Mouse (Mus musculus): Measurements from ENCODE around the gene Tmem212. TPM values are rescaled to one million over a fixed set of nuclear protein-coding genes. Genes with fewer than 3 reads are reported as not detected.

The Tmem212 gene
- polyA plus RNA-seq, 1 experiment from 2014 or later, result 0.82 TPM

DNA sequence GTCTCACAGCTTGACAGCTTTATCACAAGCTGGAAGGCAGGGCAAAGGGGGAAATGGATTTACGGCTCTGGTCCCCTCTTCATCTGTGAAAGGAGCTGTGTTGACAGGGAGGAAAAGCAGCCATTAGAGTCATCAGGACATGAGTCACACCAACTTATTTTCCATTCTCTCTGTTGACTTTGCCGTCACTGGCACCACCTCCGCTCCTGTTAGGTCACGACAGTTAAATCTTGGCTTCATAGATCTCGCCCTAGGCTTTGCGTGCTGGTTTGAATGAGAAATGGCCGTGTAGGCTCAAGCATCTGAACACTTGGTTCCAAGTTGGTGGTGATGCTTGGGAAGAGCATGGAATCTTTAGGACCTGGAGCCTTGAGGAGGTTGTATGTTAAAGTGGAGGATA is 9.6 kb downstream of the Tmem212 start:
- ATAC-seq (ENCODE audit: low FRiP score), result no peak

GRCm38 (mm10) chr3:27885585-27885984 is 10.6 kb downstream of the Tmem212 start:
- ATAC-seq (ENCODE audit: low FRiP score), result no peak
- Histone ChIP-seq H3K9me3 (replicated peaks) (no peaks in the 10 kb centered on the region), H3K27ac (replicated peaks) (no peak overlapping the region), H3K36me3 (no peaks in the 10 kb centered on the region), H3K9ac (replicated peaks) (no peak overlapping the region), H3K4me2 (no peak overlapping the region), H3K27me3 (replicated peaks) (no peaks in the 10 kb centered on the region), H3K4me3 (replicated peaks) (no peak overlapping the region), H3K4me1 (no peaks in the 10 kb centered on the region)
- 92% methylated on average over 6 of the region's 6 CpGs for WGBS

More for the DNA sequence above, 9.6 kb downstream of the Tmem212 start:
- WGBS, result 50% methylated on average over 7 of the region's 7 CpGs
- no peaks in the 10 kb centered on the region for H3K27me3 ChIP-seq (replicated peaks)
- H3K36me3 ChIP-seq, result no peaks in the 10 kb centered on the region
- no peak overlapping the region for H3K9ac ChIP-seq (replicated peaks)
- no peaks in the 10 kb centered on the region for H3K4me1 ChIP-seq
- no peak overlapping the region for H3K4me3 ChIP-seq (replicated peaks)
- no peak overlapping the region for H3K4me2 ChIP-seq
- no peaks in the 10 kb centered on the region for H3K9me3 ChIP-seq (replicated peaks)
- H3K27ac ChIP-seq (replicated peaks), result 0 out of 2 replicates have a peak overlapping the region, but pooled peaks have one; percentile 5

DNA sequence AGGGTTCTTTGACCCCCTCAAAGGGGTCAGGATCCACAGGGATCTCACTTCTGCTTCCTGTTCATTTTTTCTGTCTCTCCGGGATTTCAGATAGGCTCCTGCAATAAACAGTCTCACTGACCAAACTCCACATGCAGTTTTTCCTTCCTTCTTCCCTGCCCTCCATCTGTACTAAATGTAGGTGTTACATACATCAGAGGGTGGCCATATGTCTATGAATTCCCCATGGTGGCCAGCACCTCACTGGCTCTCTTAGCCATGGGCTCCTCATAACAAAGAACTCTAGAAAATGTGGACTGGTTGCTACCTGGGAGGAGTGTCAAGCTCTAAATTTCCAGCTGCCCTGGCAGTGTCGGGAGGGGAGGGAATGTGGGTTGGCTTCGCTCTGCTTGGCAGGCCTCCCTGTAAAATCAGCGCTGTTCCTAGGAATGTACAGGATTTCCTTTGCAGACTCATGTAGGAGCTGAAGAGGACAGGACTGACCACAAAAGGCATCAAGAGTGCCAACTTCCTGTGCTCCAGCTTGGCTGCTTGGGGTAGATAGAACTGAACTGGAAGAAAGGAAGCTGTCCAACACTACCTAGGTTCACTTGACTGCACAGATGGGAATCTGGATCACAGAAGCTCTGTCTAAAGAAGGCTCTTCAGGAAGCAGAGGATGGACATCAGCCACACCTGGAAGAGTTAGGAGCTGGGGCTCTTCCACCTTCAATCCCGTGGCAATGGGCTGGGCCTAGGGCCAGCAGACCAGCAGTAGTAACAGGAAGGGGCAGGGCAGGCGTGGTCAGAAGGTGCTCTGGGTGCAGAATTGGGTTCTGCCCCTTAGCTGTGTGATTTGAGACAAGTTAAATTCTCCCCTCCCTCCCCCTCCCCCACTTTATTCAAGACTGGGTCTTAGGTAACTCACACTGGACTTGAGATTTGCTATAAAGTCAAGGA is 14.0 kb downstream of the Tmem212 start:
- no peaks in the 10 kb centered on the region for H3K36me3 ChIP-seq
- H3K4me2 ChIP-seq, result no peak overlapping the region
- H3K27me3 ChIP-seq (replicated peaks), result no peaks in the 10 kb centered on the region
- no peak overlapping the region for H3K27ac ChIP-seq (replicated peaks)
- H3K4me3 ChIP-seq (replicated peaks), result no peak overlapping the region
- no peak for ATAC-seq (ENCODE audit: low FRiP score)
- H3K9me3 ChIP-seq (replicated peaks), result no peaks in the 10 kb centered on the region
- H3K4me1 ChIP-seq, result no peaks in the 10 kb centered on the region
- WGBS, result 76% methylated on average over 6 of the region's 6 CpGs
- no peak overlapping the region for H3K9ac ChIP-seq (replicated peaks)

DNA sequence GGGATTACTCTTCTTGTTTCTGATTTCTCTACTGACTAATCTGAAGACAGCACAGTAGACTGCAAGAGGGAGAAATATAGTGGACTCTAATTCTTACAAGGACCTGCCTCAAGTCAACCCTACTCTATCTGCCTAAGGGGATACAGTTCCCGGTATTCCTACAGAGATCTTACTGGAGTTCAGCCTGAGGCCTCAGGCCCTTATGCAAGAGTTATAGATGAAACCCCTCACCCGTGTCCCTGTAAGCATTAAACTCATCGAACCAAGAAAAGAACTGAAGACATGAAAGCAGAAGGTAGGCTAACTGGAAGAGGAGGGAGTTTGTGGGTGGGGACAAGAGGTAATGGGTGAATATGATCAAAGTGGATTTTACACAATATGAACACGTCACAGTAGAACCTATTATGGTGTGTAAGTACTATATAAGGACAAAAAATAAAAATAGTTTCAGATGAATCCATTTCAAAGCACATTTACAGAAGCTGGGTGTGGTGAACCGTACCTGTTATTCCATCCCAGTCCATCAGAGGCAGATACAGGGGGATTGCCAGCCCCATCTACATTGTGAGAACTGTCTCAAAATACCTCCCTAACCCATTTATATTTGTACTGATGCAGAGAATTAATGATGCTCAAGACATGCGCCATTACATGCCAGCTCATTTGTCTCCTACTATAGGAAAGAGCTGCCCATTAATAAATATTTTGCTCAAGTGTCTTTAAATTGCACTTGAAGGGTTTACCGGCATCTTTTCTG is 17.1 kb downstream of the Tmem212 start:
- Histone ChIP-seq H3K36me3 (no peaks in the 10 kb centered on the region), H3K9me3 (replicated peaks) (no peaks in the 10 kb centered on the region), H3K4me1 (no peaks in the 10 kb centered on the region), H3K27me3 (replicated peaks) (no peaks in the 10 kb centered on the region), H3K4me2 (no peak overlapping the region), H3K9ac (replicated peaks) (no peak overlapping the region), H3K27ac (replicated peaks) (no peak overlapping the region), H3K4me3 (replicated peaks) (no peak overlapping the region)
- no peak for ATAC-seq (ENCODE audit: low FRiP score)
- 75% methylated on average over 7 of the region's 7 CpGs for WGBS

DNA sequence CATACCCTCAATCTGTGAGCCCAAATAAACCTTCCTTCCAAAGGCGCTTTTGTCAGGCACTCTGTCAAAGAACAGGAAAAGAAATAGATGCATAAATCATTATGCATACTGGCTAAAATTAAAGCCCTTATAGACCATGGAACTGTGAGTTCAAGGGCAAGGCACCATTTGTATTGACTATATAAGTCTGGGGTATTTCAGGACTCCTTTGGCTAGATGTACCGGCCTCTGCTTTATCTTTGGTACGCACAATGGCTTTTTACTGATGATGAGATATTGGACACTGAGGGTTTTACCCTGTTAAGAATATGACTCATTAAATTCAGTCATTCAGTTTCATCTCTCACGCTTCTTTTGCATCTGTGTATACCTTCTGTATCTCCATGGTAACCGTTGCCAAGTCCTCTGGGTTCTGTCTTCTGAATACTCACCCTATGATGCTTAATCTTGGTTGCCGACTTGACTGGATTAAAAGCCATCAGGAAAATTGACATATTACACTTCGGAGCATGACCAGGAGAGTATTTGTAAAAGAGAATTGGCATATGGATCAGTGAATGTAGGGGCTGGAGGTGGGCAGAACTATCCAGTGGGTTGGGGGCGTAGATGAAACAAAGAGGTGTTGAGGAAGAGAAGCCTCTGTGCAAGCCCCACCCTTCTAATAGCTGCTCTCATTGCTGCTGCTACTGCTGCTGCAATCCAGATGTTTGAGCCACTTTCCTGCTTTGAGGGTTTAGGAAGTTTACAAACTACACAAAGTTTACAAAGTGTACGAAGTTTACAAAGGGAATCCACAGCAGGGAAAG is 22.7 kb downstream of the Tmem212 start:
- no peak overlapping the region for H3K27ac ChIP-seq (replicated peaks)
- no peaks in the 10 kb centered on the region for H3K36me3 ChIP-seq
- no peak overlapping the region for H3K4me3 ChIP-seq (replicated peaks)
- H3K9ac ChIP-seq (replicated peaks), result no peak overlapping the region
- no peak; the same call in 1 of the 2 replicates for ATAC-seq (ENCODE audit: low FRiP score)
- H3K4me2 ChIP-seq, result no peak overlapping the region
- H3K9me3 ChIP-seq (replicated peaks), result no peaks in the 10 kb centered on the region
- H3K27me3 ChIP-seq (replicated peaks), result no peaks in the 10 kb centered on the region
- 64% methylated on average over 9 of the region's 9 CpGs for WGBS
- H3K4me1 ChIP-seq, result no peaks in the 10 kb centered on the region

- Histone ChIP-seq H3K36me3 (no peaks in the 10 kb centered on the region), H3K27me3 (replicated peaks) (no peaks in the 10 kb centered on the region), H3K4me2 (no peak overlapping the region), H3K27ac (replicated peaks) (no peak overlapping the region), H3K9me3 (replicated peaks) (no peaks in the 10 kb centered on the region), H3K9ac (replicated peaks) (no peak overlapping the region), H3K4me3 (replicated peaks) (no peak overlapping the region), H3K4me1 (no peaks in the 10 kb centered on the region)
- 91% methylated on average over 4 of the region's 4 CpGs for WGBS
- ATAC-seq (ENCODE audit: low FRiP score), result no peak
Observed at GRCm38 (mm10) chr3:27872429-27872828, 23.7 kb downstream of the Tmem212 start.

- no peak overlapping the region for H3K9ac ChIP-seq (replicated peaks)
- no peak for ATAC-seq (ENCODE audit: low FRiP score)
- WGBS, result 97% methylated on average over 3 of the region's 3 CpGs
Observed at GRCm38 (mm10) chr3:27871891-27872290, 24.3 kb downstream of the Tmem212 start.

DNA sequence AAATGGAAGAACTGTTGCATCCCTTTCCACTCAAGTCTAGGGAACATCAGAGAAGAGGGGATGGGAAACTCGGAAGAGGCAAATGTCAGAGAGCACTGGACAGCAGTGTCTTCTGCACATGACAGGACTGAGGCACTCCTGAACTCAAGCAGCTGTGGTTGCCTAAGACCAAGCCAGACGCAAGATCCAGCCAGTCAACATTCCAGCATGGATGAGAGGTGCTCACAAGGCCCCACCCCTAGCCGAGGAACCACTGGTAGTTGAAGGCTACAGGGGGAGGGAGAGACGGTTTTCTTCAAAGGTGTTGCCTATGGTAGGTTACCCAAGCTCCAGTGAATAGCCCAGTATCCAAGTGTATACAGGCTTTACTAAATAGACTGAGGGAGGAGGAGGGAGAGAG is 24.8 kb downstream of the Tmem212 start:
- Histone ChIP-seq H3K27ac (replicated peaks) (no peak overlapping the region), H3K4me1 (no peaks in the 10 kb centered on the region), H3K4me3 (replicated peaks) (no peak overlapping the region), H3K4me2 (no peak overlapping the region), H3K9me3 (replicated peaks) (no peaks in the 10 kb centered on the region), H3K36me3 (no peaks in the 10 kb centered on the region), H3K9ac (replicated peaks) (no peak overlapping the region), H3K27me3 (replicated peaks) (no peaks in the 10 kb centered on the region)
- WGBS, result 85% methylated on average over 4 of the region's 4 CpGs
- ATAC-seq (ENCODE audit: low FRiP score), result no peak

More at GRCm38 (mm10) chr3:27871891-27872290, 24.3 kb downstream of the Tmem212 start:
- H3K27me3 ChIP-seq (replicated peaks), result no peaks in the 10 kb centered on the region
- no peak overlapping the region for H3K4me2 ChIP-seq
- H3K36me3 ChIP-seq, result no peaks in the 10 kb centered on the region
- H3K4me1 ChIP-seq, result no peaks in the 10 kb centered on the region
- H3K9me3 ChIP-seq (replicated peaks), result no peaks in the 10 kb centered on the region
- H3K27ac ChIP-seq (replicated peaks), result no peak overlapping the region
- H3K4me3 ChIP-seq (replicated peaks), result no peak overlapping the region

DNA sequence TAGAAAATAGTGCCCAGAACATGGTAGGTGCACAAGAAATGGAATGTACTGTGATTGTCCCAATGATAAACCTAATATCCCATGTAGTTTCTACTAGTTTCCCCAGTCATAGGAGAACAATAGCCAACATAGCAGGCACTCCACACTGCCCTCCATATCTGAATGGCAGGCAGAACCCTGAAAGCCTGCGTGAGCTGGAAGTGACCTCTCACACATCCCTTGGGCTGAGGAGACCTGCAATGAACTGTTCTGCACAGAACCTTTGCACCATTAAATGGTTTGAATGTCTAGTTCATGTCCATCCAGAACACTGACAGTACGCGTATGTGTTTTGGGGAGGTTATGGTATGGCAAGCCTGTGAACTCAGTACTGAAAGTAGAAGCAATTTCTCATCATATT is 27.5 kb downstream of the Tmem212 start:
- Histone ChIP-seq H3K9me3 (replicated peaks) (no peaks in the 10 kb centered on the region), H3K4me1 (peaks cover 3% of the 10 kb centered on the region), H3K9ac (replicated peaks) (no peak overlapping the region), H3K27ac (replicated peaks) (no peak overlapping the region), H3K4me2 (no peak overlapping the region), H3K27me3 (replicated peaks) (no peaks in the 10 kb centered on the region), H3K4me3 (replicated peaks) (no peak overlapping the region), H3K36me3 (no peaks in the 10 kb centered on the region)
- WGBS, result 94% methylated on average over 3 of the region's 3 CpGs
- no peak for ATAC-seq (ENCODE audit: low FRiP score)

GRCm38 (mm10) chr3:27867731-27868130 is 28.4 kb downstream of the Tmem212 start:
- 76% methylated on average over 3 of the region's 3 CpGs for WGBS
- H3K9me3 ChIP-seq (replicated peaks), result no peaks in the 10 kb centered on the region
- H3K4me2 ChIP-seq, result no peak overlapping the region
- H3K9ac ChIP-seq (replicated peaks), result no peak overlapping the region
- H3K27ac ChIP-seq (replicated peaks), result no peak overlapping the region
- no peaks in the 10 kb centered on the region for H3K27me3 ChIP-seq (replicated peaks)
- no peak for ATAC-seq (ENCODE audit: low FRiP score)
- no peak overlapping the region for H3K4me3 ChIP-seq (replicated peaks)
- H3K4me1 ChIP-seq, result peaks cover 11% of the 10 kb centered on the region
- H3K36me3 ChIP-seq, result no peaks in the 10 kb centered on the region
